Comparison of ENCODE assay signal across 14 mouse cellular contexts in the genomic region with DNA sequence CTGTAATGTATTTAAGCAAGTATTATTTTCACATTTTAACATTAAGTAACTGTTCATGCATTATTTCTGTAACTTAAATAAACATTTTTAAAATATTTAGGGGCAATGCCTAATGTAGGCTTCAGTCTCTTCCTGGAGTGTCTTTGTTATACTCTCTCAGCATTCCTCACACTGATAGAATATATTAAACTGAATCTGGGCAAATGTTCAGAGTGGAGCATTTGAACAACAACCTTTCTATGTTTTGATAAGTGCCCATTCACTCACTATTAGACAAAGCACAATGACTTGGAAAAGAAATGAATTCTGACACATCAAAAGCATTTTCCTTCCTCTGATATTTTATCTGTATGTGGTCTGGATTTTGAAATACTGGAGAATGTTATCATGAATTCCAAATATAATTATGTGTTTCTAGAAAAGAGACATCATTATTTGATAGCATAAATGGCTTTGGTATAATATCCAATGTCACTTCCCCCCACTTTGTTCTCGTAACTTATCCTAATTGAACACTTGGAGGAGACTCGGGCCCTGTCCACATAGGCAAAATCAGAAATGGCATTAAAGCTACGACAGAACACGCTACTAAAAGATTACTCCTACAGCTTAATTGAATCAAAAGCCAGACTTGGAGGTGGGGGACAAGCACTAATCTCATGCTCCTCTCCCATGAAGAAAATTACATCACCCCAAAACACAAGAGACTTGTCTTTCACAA.
"Had no signal": no experiment of that assay in that cellular context is flagged by ENCODE, and none has a peak within 500 bp of the region (broad histone marks: within the 10 kb centered on the region; RNA-seq: fewer than 3 reads in every experiment).

No protein-coding gene starts in this region.

- H3K27ac ChIP-seq: kidney, embryonic 15.5 days; limb, embryonic 13.5 days; liver, embryonic 14.5 days; midbrain, embryonic 12.5 days; neural tube, embryonic 13.5 days; stomach, embryonic 15.5 days had no signal

- H3K9me3 ChIP-seq: kidney, embryonic 15.5 days; limb, embryonic 13.5 days; midbrain, embryonic 12.5 days; neural tube, embryonic 13.5 days; stomach, embryonic 15.5 days had no signal

- H3K9ac ChIP-seq: kidney, embryonic 15.5 days; limb, embryonic 13.5 days; liver, embryonic 14.5 days; midbrain, embryonic 12.5 days; neural tube, embryonic 13.5 days; stomach, embryonic 15.5 days had no signal

- H3K4me3 ChIP-seq: kidney, embryonic 15.5 days; limb, embryonic 13.5 days; midbrain, embryonic 12.5 days; neural tube, embryonic 13.5 days; stomach, embryonic 15.5 days had no signal

- ATAC-seq: midbrain, embryonic 16.5 days had no signal

- DNase-seq: kidney, adult 2 months; kidney, postnatal 14 days; layer of hippocampus, adult 9-11 months; layer of hippocampus, postnatal 36 days; lung, adult 18-20 months; right cerebral cortex, postnatal 14 days; thymus, postnatal 36 days had no signal

- H3K4me2 ChIP-seq: kidney, embryonic 15.5 days; limb, embryonic 13.5 days; midbrain, embryonic 12.5 days; neural tube, embryonic 13.5 days; stomach, embryonic 15.5 days had no signal

- H3K36me3 ChIP-seq: kidney, embryonic 15.5 days; limb, embryonic 13.5 days; midbrain, embryonic 12.5 days; neural tube, embryonic 13.5 days; stomach, embryonic 15.5 days had no signal

- H3K27me3 ChIP-seq: kidney, embryonic 15.5 days; limb, embryonic 13.5 days; midbrain, embryonic 12.5 days; neural tube, embryonic 13.5 days; stomach, embryonic 15.5 days had no signal

- H3K4me1 ChIP-seq: kidney, embryonic 15.5 days; limb, embryonic 13.5 days; midbrain, embryonic 12.5 days; neural tube, embryonic 13.5 days; stomach, embryonic 15.5 days had no signal
